Comparison of ENCODE assay signal across 27 mouse cellular contexts in genomic region chr7:126681221-126681620, GRCm38 (mm10). TPM values are rescaled to one million over a fixed set of nuclear protein-coding genes. Genes with fewer than 3 reads are reported as not detected.
DNase-seq lines count a peak whose midpoint lies in the region; ATAC-seq and TF ChIP-seq lines count a peak whose summit lies in the region.
"Had no signal": no experiment of that assay in that cellular context is flagged by ENCODE, and none has a peak within 500 bp of the region (broad histone marks: within the 10 kb centered on the region; RNA-seq: fewer than 3 reads in every experiment).

No protein-coding gene starts in this region.

- ATAC-seq in liver, embryonic 12.5 days, result no peak
- peak; percentile 58 for ATAC-seq in intestine, embryonic 15.5 days
- ATAC-seq in intestine, embryonic 16.5 days, result peak; percentile 55; the same call in 1 of the 2 replicates
- ATAC-seq: forebrain, postnatal 0 days; midbrain, embryonic 13.5 days had no signal

- H3K4me3 ChIP-seq in liver, adult 2 months (ENCODE audit: insufficient read depth, low read depth, low read length), result no peak overlapping the region
- H3K4me3 ChIP-seq in liver, embryonic 12.5 days, result no peak overlapping the region
- H3K4me3 ChIP-seq in intestine, embryonic 15.5 days (replicated peaks), result no peak overlapping the region
- H3K4me3 ChIP-seq in intestine, embryonic 16.5 days (ENCODE audit: low read length), result no peak overlapping the region
- H3K4me3 ChIP-seq: erythroblast, embryonic 14.5 days; forebrain, embryonic 12.5 days; heart, embryonic 13.5 days; hindbrain, embryonic 10.5 days; hindbrain, embryonic 15.5 days; limb, embryonic 13.5 days; midbrain, embryonic 13.5 days; neural tube, embryonic 13.5 days had no signal

- no peaks in the 10 kb centered on the region for H3K79me2 ChIP-seq in liver, adult 2 months (ENCODE audit: control insufficient read depth, insufficient read depth, low read length)

- H3K9ac ChIP-seq in liver, adult 2 months (ENCODE audit: low read depth, low read length), result no peak overlapping the region
- no peak overlapping the region for H3K9ac ChIP-seq in liver, embryonic 12.5 days
- H3K9ac ChIP-seq in intestine, embryonic 15.5 days, result no peak overlapping the region
- H3K9ac ChIP-seq in intestine, embryonic 16.5 days (ENCODE audit: low read depth, low read length), result no peak overlapping the region
- H3K9ac ChIP-seq: forebrain, embryonic 12.5 days; forebrain, postnatal 0 days; heart, embryonic 13.5 days; hindbrain, embryonic 15.5 days; limb, embryonic 13.5 days; liver, embryonic 14.5 days; lung, embryonic 14.5 days; midbrain, embryonic 13.5 days; neural tube, embryonic 13.5 days had no signal

- 0 out of 2 replicates have a peak, but pooled peaks have one; percentile 6 for TF ChIP-seq CTCF in liver, adult 2 months (IDR thresholded peaks at IDR 0.05; ENCODE audit: low read depth, low read length)

- DNase-seq in liver, adult 2 months (ENCODE audit: extremely low read depth, low read depth, low spot score), result peak; percentile 98
- peak; percentile 77 for DNase-seq in kidney, postnatal 14 days
- DNase-seq in embryo, embryonic 9.5 days (ENCODE audit: extremely low spot score), result no peak
- DNase-seq in thymus, postnatal 14 days, result no peak
- DNase-seq: adrenal gland, postnatal 25 days; B cell, adult 2 months; cerebellum, adult 18-20 months; cerebellum, postnatal 10 days; forebrain, postnatal 0 days; gastrocnemius, postnatal 10 days; heart, postnatal 14 days; lung, embryonic 14.5 days; thymus, postnatal 25 days had no signal

- 20% methylated on average over 5 of the region's 5 CpGs for WGBS in liver, adult 2 months
- 90% methylated on average over 5 of the region's 5 CpGs for WGBS in liver, embryonic 12.5 days (ENCODE audit: insufficient replicate concordance)
- WGBS in intestine, embryonic 15.5 days, result 76% methylated on average over 5 of the region's 5 CpGs
- 69% methylated on average over 5 of the region's 5 CpGs for WGBS in intestine, embryonic 16.5 days

- H3K4me2 ChIP-seq in liver, embryonic 12.5 days, result no peak overlapping the region
- no peak overlapping the region for H3K4me2 ChIP-seq in intestine, embryonic 15.5 days (replicated peaks)
- H3K4me2 ChIP-seq in intestine, embryonic 16.5 days (ENCODE audit: low read depth, low read length), result no peak overlapping the region
- H3K4me2 ChIP-seq: forebrain, embryonic 12.5 days; heart, embryonic 13.5 days; hindbrain, embryonic 15.5 days; limb, embryonic 13.5 days; lung, embryonic 14.5 days; midbrain, embryonic 13.5 days; neural tube, embryonic 13.5 days had no signal

- H3K4me1 ChIP-seq in liver, adult 2 months (ENCODE audit: control insufficient read depth, insufficient read depth, low read length), result peaks cover 36% of the 10 kb centered on the region
- H3K4me1 ChIP-seq in liver, embryonic 12.5 days, result no peaks in the 10 kb centered on the region; the same call in 1 of the 2 replicates
- H3K4me1 ChIP-seq in intestine, embryonic 15.5 days (replicated peaks), result no peaks in the 10 kb centered on the region
- no peaks in the 10 kb centered on the region for H3K4me1 ChIP-seq in intestine, embryonic 16.5 days (ENCODE audit: control insufficient read depth, insufficient read depth, low read length)
- H3K4me1 ChIP-seq: forebrain, embryonic 12.5 days; hindbrain, embryonic 10.5 days; hindbrain, embryonic 15.5 days; midbrain, embryonic 13.5 days; neural tube, embryonic 13.5 days had no signal

- H3K27me3 ChIP-seq in liver, adult 2 months (ENCODE audit: control insufficient read depth, insufficient read depth, low read length), result no peaks in the 10 kb centered on the region
- no peaks in the 10 kb centered on the region for H3K27me3 ChIP-seq in liver, embryonic 12.5 days (replicated peaks)
- no peaks in the 10 kb centered on the region for H3K27me3 ChIP-seq in intestine, embryonic 15.5 days (replicated peaks)
- H3K27me3 ChIP-seq in intestine, embryonic 16.5 days (replicated peaks; ENCODE audit: control insufficient read depth, insufficient read depth, low read length), result no peaks in the 10 kb centered on the region
- H3K27me3 ChIP-seq: forebrain, embryonic 12.5 days; heart, embryonic 13.5 days; hindbrain, embryonic 15.5 days; limb, embryonic 13.5 days; midbrain, embryonic 13.5 days; neural tube, embryonic 13.5 days had no signal

- H3K36me3 ChIP-seq in liver, adult 2 months (ENCODE audit: control insufficient read depth, insufficient read depth, low read length), result no peaks in the 10 kb centered on the region
- H3K36me3 ChIP-seq in liver, embryonic 12.5 days, result peaks cover 18% of the 10 kb centered on the region
- H3K36me3 ChIP-seq in intestine, embryonic 15.5 days, result peaks cover 4% of the 10 kb centered on the region; the same call in 1 of the 2 replicates
- 0 out of 2 replicates have a peak, but pooled peaks cover 2% of the 10 kb centered on the region for H3K36me3 ChIP-seq in intestine, embryonic 16.5 days (ENCODE audit: control insufficient read depth, insufficient read depth, low read length)
- H3K36me3 ChIP-seq: hindbrain, embryonic 15.5 days had no signal

- TF ChIP-seq POLR2A in liver, adult 2 months (IDR thresholded peaks at IDR 0.05; ENCODE audit: extremely low read depth, insufficient read depth, low read length), result no peak

- no peaks in the 10 kb centered on the region for H3K9me3 ChIP-seq in liver, embryonic 12.5 days (replicated peaks)
- no peaks in the 10 kb centered on the region for H3K9me3 ChIP-seq in intestine, embryonic 15.5 days
- no peaks in the 10 kb centered on the region for H3K9me3 ChIP-seq in intestine, embryonic 16.5 days (ENCODE audit: control insufficient read depth, low read length)
- H3K9me3 ChIP-seq: forebrain, embryonic 12.5 days; heart, embryonic 13.5 days; hindbrain, embryonic 10.5 days; hindbrain, embryonic 15.5 days; limb, embryonic 13.5 days; midbrain, embryonic 13.5 days; neural tube, embryonic 13.5 days had no signal

- H3K27ac ChIP-seq in liver, adult 2 months (replicated peaks; ENCODE audit: insufficient read depth, low read depth, low read length), result no peak overlapping the region
- no peak overlapping the region for H3K27ac ChIP-seq in liver, embryonic 12.5 days
- no peak overlapping the region for H3K27ac ChIP-seq in intestine, embryonic 15.5 days
- no peak overlapping the region for H3K27ac ChIP-seq in intestine, embryonic 16.5 days (ENCODE audit: low read length)
- H3K27ac ChIP-seq: forebrain, embryonic 12.5 days; heart, embryonic 13.5 days; hindbrain, embryonic 10.5 days; hindbrain, embryonic 15.5 days; limb, embryonic 13.5 days; liver, embryonic 14.5 days; macrophage; midbrain, embryonic 13.5 days; neural tube, embryonic 13.5 days had no signal

RNA-seq across cellular contexts. Expression of gene Sult1a1, which starts 5.0 kb away (rescaled TPM):
- total RNA-seq in liver, adult 2 months (2014; rRNA removed), result 661 and 727 TPM in 2 replicates
- 566 and 586 TPM in 2 replicates for polyA plus RNA-seq in liver, adult 2 months (2012; rRNA removed)
- polyA plus RNA-seq in liver, embryonic 12.5 days (2016; fragmentation: Nextera tagmentation; extraction: Ambion mirVana), result 0.24 and 0.50 TPM in 2 replicates
- 5.5 and 6.1 TPM in 2 replicates for polyA plus RNA-seq in intestine, embryonic 15.5 days (2015; fragmentation: Nextera tagmentation; extraction: Ambion mirVana)
- polyA plus RNA-seq in intestine, embryonic 16.5 days (2015; fragmentation: Nextera tagmentation; extraction: Ambion mirVana), result 7.5 and 7.6 TPM in 2 replicates
- total RNA-seq: megakaryocyte-erythroid progenitor cell, adult 5-6 weeks had no signal
- polyA plus RNA-seq: erythroblast, embryonic 14.5 days had no signal

RNA-seq across cellular contexts. Expression of gene Bola2, which starts 14.0 kb away (rescaled TPM):
- 15.6 and 20.5 TPM in 2 replicates for total RNA-seq in liver, adult 2 months (2014; rRNA removed)
- polyA plus RNA-seq in liver, adult 2 months (2012; rRNA removed), result 35.6 and 37.7 TPM in 2 replicates
- 134 and 153 TPM in 2 replicates for polyA plus RNA-seq in liver, embryonic 12.5 days (2016; fragmentation: Nextera tagmentation; extraction: Ambion mirVana)
- polyA plus RNA-seq in intestine, embryonic 15.5 days (2015; fragmentation: Nextera tagmentation; extraction: Ambion mirVana), result 118 and 120 TPM in 2 replicates
- polyA plus RNA-seq in intestine, embryonic 16.5 days (2015; fragmentation: Nextera tagmentation; extraction: Ambion mirVana), result 111 and 112 TPM in 2 replicates

RNA-seq across cellular contexts. Expression of gene Slx1b, which starts 14.4 kb away (rescaled TPM):
- total RNA-seq in liver, adult 2 months (2014; rRNA removed), result 4.1 and 4.6 TPM in 2 replicates
- 11.3 and 15.4 TPM in 2 replicates for polyA plus RNA-seq in liver, adult 2 months (2012; rRNA removed)
- 4.5 and 5.1 TPM in 2 replicates for polyA plus RNA-seq in liver, embryonic 12.5 days (2016; fragmentation: Nextera tagmentation; extraction: Ambion mirVana)
- polyA plus RNA-seq in intestine, embryonic 15.5 days (2015; fragmentation: Nextera tagmentation; extraction: Ambion mirVana), result 8.1 and 9.1 TPM in 2 replicates
- polyA plus RNA-seq in intestine, embryonic 16.5 days (2015; fragmentation: Nextera tagmentation; extraction: Ambion mirVana), result 8.3 and 8.9 TPM in 2 replicates

RNA-seq across cellular contexts. Expression of gene Coro1a, which starts 26.4 kb away (rescaled TPM):
- 7.7 and 9.0 TPM in 2 replicates for total RNA-seq in liver, adult 2 months (2014; rRNA removed)
- 10.6 and 22.7 TPM in 2 replicates for polyA plus RNA-seq in liver, adult 2 months (2012; rRNA removed)
- 77.9 and 86.6 TPM in 2 replicates for polyA plus RNA-seq in liver, embryonic 12.5 days (2016; fragmentation: Nextera tagmentation; extraction: Ambion mirVana)
- 36.9 and 39.7 TPM in 2 replicates for polyA plus RNA-seq in intestine, embryonic 15.5 days (2015; fragmentation: Nextera tagmentation; extraction: Ambion mirVana)
- polyA plus RNA-seq in intestine, embryonic 16.5 days (2015; fragmentation: Nextera tagmentation; extraction: Ambion mirVana), result 38.0 and 38.7 TPM in 2 replicates

RNA-seq across cellular contexts. Expression of gene Sgf29, which starts 32.1 kb away (rescaled TPM):
- 7.7 and 10.7 TPM in 2 replicates for total RNA-seq in liver, adult 2 months (2014; rRNA removed)
- 34.7 and 54.2 TPM in 2 replicates for polyA plus RNA-seq in liver, adult 2 months (2012; rRNA removed)
- polyA plus RNA-seq in liver, embryonic 12.5 days (2016; fragmentation: Nextera tagmentation; extraction: Ambion mirVana), result 36.3 and 42.4 TPM in 2 replicates
- polyA plus RNA-seq in intestine, embryonic 15.5 days (2015; fragmentation: Nextera tagmentation; extraction: Ambion mirVana), result 45.2 and 51.7 TPM in 2 replicates
- 42.7 and 49.8 TPM in 2 replicates for polyA plus RNA-seq in intestine, embryonic 16.5 days (2015; fragmentation: Nextera tagmentation; extraction: Ambion mirVana)

Comparison
In these comparisons a context has a peak if more than half of its experiments do, and no peak if none do; other contexts are left out.
1. RNA of gene Sult1a1, which starts 5.0 kb away (polyA plus RNA-seq): 566 to 586 TPM in liver, adult 2 months; 7.5 to 7.6 TPM in intestine, embryonic 16.5 days, 5.5 to 6.1 TPM in intestine, embryonic 15.5 days and 0.24 to 0.50 TPM in liver, embryonic 12.5 days; every median in the first group is over 10 times any median in the second.
2. DNase-seq: peak in liver, adult 2 months (single experiment) and kidney, postnatal 14 days (single experiment); none in embryo, embryonic 9.5 days (single experiment) and thymus, postnatal 14 days (single experiment).